13 mouse cellular contexts compared by ENCODE assay signal in the genomic region with DNA sequence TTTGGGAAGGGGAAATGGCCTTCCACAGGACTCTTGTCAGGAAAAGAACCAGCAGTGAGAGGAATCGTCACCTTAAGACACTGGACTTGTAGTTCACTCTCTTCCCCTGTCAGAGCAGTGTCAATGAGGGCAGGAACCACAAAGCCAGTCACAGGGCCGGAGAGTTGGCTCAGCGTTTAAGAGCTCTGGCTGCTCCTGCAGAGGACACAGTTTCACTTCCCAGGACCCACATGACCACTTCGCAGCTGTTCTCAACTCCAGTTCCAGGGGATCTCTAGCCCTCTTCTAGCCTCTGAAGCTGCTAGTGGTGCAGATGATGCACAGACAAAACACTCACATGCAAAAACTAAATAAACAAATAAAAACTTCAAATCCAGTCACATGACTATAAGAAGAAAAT. TPM values are rescaled to one million over a fixed set of nuclear protein-coding genes. Genes with fewer than 3 reads are reported as not detected.
DNase-seq lines count a peak whose midpoint lies in the region; ATAC-seq and TF ChIP-seq lines count a peak whose summit lies in the region.
"Had no signal": no experiment of that assay in that cellular context is flagged by ENCODE, and none has a peak within 500 bp of the region (broad histone marks: within the 10 kb centered on the region; RNA-seq: fewer than 3 reads in every experiment).

No protein-coding gene starts in this region.

- H3K9ac ChIP-seq in CH12.LX (ENCODE audit: insufficient read depth, low read depth) = no peak overlapping the region
- H3K9ac ChIP-seq: liver, embryonic 15.5 days had no signal

- no peaks in the 10 kb centered on the region for H3K27me3 ChIP-seq in CH12.LX (replicated peaks)

- peaks cover 2% of the 10 kb centered on the region for H3K9me3 ChIP-seq in CH12.LX (replicated peaks; ENCODE audit: low read length)
- H3K9me3 ChIP-seq: liver, embryonic 15.5 days had no signal

- peak; percentile 90 for ATAC-seq in megakaryocyte progenitor cell, adult 5-6 weeks (replicated peaks; ENCODE audit: poor library complexity)

- H3K4me1 ChIP-seq in CH12.LX (ENCODE audit: control insufficient read depth in 1 of 2, insufficient read depth in 2 of 2) = peaks cover 6 to 29% of the 10 kb centered on the region in 2 experiments
- no peaks in the 10 kb centered on the region; the same call in 1 of the 2 replicates for H3K4me1 ChIP-seq in brown adipose tissue, adult 24 weeks (ENCODE audit: control insufficient read depth, insufficient read depth, insufficient read length, low read length)

- H3K79me2 ChIP-seq in CH12.LX (replicated peaks; ENCODE audit: control insufficient read depth, extremely low read depth, insufficient read depth, poor library complexity, severe bottlenecking) = no peaks in the 10 kb centered on the region

- peak overlapping the region; percentile 5; the same call in 1 of the 2 replicates for H3K4me2 ChIP-seq in CH12.LX (ENCODE audit: insufficient read depth, low read depth, poor library complexity, severe bottlenecking)
- H3K4me2 ChIP-seq: liver, embryonic 15.5 days had no signal

- dilution Hi-C loops in CH12.LX (cut with MboI; ENCODE audit: extremely low pct_ligation_motif_present, extremely low pct_unique_long_range_greater_than_20kb, low sequenced_read_pairs) = no loop called here

- no peak for TF ChIP-seq POLR2A in CH12.LX (IDR thresholded peaks at IDR 0.05; ENCODE audit: low read depth, low read length)

- in situ Hi-C loops in CH12.LX (cut with MboI; ENCODE audit: low pct_ligation_motif_present, low pct_unique_long_range_greater_than_20kb, low sequenced_read_pairs) = loop anchor here (10.0 to 25.0 kb wide), 2 partner anchors 166 to 278 kb away; a partner anchor contains a TSS

- TF ChIP-seq RAD21 in CH12.LX (IDR thresholded peaks at IDR 0.05; ENCODE audit: low read depth, low read length) = no peak

- no peak overlapping the region for H3K4me3 ChIP-seq in CH12.LX (replicated peaks in 1 of 3; ENCODE audit: low read depth in 2 of 3, low read length in 2 of 3, poor library complexity in 1 of 3)
- H3K4me3 ChIP-seq in brown adipose tissue, adult 24 weeks (ENCODE audit: insufficient read depth, low read depth, low read length) = no peak overlapping the region
- H3K4me3 ChIP-seq: liver, embryonic 15.5 days had no signal

- TF ChIP-seq EP300 in CH12.LX (IDR thresholded peaks at IDR 0.05; ENCODE audit: low read length) = peak; percentile 38; the same call in 1 of the 2 replicates

- DNase-seq in kidney, postnatal 36 days = peak; percentile 36 to 38
- DNase-seq in kidney, postnatal 14 days = no peak
- DNase-seq in CH12.LX (ENCODE audit: extremely low read depth) = peak; percentile 63
- no peak for DNase-seq in urinary bladder, adult 18-20 months (ENCODE audit: low spot score in 2 of 2)
- DNase-seq in thymus, postnatal 25 days = no peak
- no peak for DNase-seq in cerebellum, postnatal 25 days
- DNase-seq: adrenal gland, adult 8-10 months; cerebellum, adult 9-10 months; right cerebral cortex, postnatal 14 days; thymus, postnatal 4 days had no signal

- H3K27ac ChIP-seq in CH12.LX (ENCODE audit: insufficient read depth, low read depth) = no peak overlapping the region
- peak overlapping the region; percentile 62 for H3K27ac ChIP-seq in brown adipose tissue, adult 24 weeks (replicated peaks; ENCODE audit: low read depth, low read length)
- H3K27ac ChIP-seq: liver, embryonic 15.5 days had no signal

- H3K36me3 ChIP-seq in CH12.LX (replicated peaks in 1 of 2; ENCODE audit: control insufficient read depth in 1 of 2, insufficient read depth in 1 of 2, low read length in 1 of 2) = no peaks in the 10 kb centered on the region
- H3K36me3 ChIP-seq: liver, embryonic 15.5 days had no signal

- TF ChIP-seq CTCF in CH12.LX (conservative IDR thresholded peaks at IDR 0.05 in 1 of 2, IDR thresholded peaks at IDR 0.05 in 1 of 2; ENCODE audit: low read depth in 2 of 2, low read length in 2 of 2) = no peak

TF ChIP-seq in CH12.LX, 34 proteins besides CTCF, POLR2A, EP300 and RAD21:
- TF ChIP-seq CHD2 (IDR thresholded peaks at IDR 0.05; ENCODE audit: low read length) = no peak
- TF ChIP-seq ZMIZ1 (IDR thresholded peaks at IDR 0.05; ENCODE audit: low read depth, low read length) = no peak
- peak; percentile 60; the same call in 1 of the 2 replicates for TF ChIP-seq IRF4 (IDR thresholded peaks at IDR 0.05; ENCODE audit: low read depth, low read length)
- peak; percentile 20; the same call in 1 of the 2 replicates for TF ChIP-seq ETS1 (conservative IDR thresholded peaks at IDR 0.05; ENCODE audit: low read depth, low read length)
- no peak for TF ChIP-seq GABPA (IDR thresholded peaks at IDR 0.05; ENCODE audit: insufficient replicate concordance, low read depth, low read length)
- TF ChIP-seq USF2 (conservative IDR thresholded peaks at IDR 0.05; ENCODE audit: low read depth, low read length) = 0 out of 2 replicates have a peak, but pooled peaks have one; percentile 7
- TF ChIP-seq E2F4 (IDR thresholded peaks at IDR 0.05; ENCODE audit: insufficient replicate concordance, low read depth, low read length) = no peak
- no peak for TF ChIP-seq MYC (IDR thresholded peaks at IDR 0.05; ENCODE audit: low read depth, low read length)
- TF ChIP-seq USF1 (IDR thresholded peaks at IDR 0.05; ENCODE audit: low read depth, low read length) = peak; percentile 23; the same call in 1 of the 2 replicates

RNA-seq across cellular contexts. Expression of a gene that starts 22.9 kb away (rescaled TPM):
- total RNA-seq in CH12.LX (2012; rRNA removed) = 35.4 and 44.5 TPM in 2 replicates
- 59.4 and 61.7 TPM in 2 replicates for total RNA-seq in CH12.LX (2014; rRNA removed)
- polyA plus RNA-seq in CH12.LX (2012; ENCODE audit: insufficient read length, low read depth) = 88.8 and 99.1 TPM in 2 replicates
- polyA plus RNA-seq in brown adipose tissue, adult 24 weeks (2012; ENCODE audit: insufficient read depth, insufficient read length, missing spikeins) = 31.9 and 44.5 TPM in 2 replicates
- total RNA-seq in megakaryocyte progenitor cell, adult 5-6 weeks (2015) = 92.5 and 110 TPM in 2 replicates
- 98.1 and 128 TPM in 2 replicates for total RNA-seq in megakaryocyte progenitor cell, adult 5-6 weeks (2017)

RNA-seq across cellular contexts. Expression of a gene that starts 31.9 kb away (rescaled TPM):
- 0.59 and 0.63 TPM in 2 replicates for total RNA-seq in CH12.LX (2012; rRNA removed)
- total RNA-seq in CH12.LX (2014; rRNA removed) = 0.19 and 0.39 TPM in 2 replicates
- 1.3 TPM in 2 replicates for polyA plus RNA-seq in CH12.LX (2012; ENCODE audit: insufficient read length, low read depth)
- 0.54 and 1.3 TPM in 2 replicates for polyA plus RNA-seq in brown adipose tissue, adult 24 weeks (2012; ENCODE audit: insufficient read depth, insufficient read length, missing spikeins)
- total RNA-seq in megakaryocyte progenitor cell, adult 5-6 weeks (2015) = 0.22 and 0.71 TPM in 2 replicates
- 0.30 and 0.37 TPM in 2 replicates for total RNA-seq in megakaryocyte progenitor cell, adult 5-6 weeks (2017)

RNA-seq across cellular contexts. Expression of a gene that starts 34.8 kb away (rescaled TPM):
- not detected in 2 replicates for total RNA-seq in CH12.LX (2012; rRNA removed)
- total RNA-seq in CH12.LX (2014; rRNA removed) = not detected in 2 replicates
- polyA plus RNA-seq in CH12.LX (2012; ENCODE audit: insufficient read length, low read depth) = not detected in 2 replicates
- 2.4 and 4.0 TPM in 2 replicates for polyA plus RNA-seq in brown adipose tissue, adult 24 weeks (2012; ENCODE audit: insufficient read depth, insufficient read length, missing spikeins)
- 0.12 TPM in 1 of 2 replicates, not detected in the other for total RNA-seq in megakaryocyte progenitor cell, adult 5-6 weeks (2015)
- not detected in 2 replicates for total RNA-seq in megakaryocyte progenitor cell, adult 5-6 weeks (2017)

Comparison
In these comparisons a context has a peak if more than half of its experiments do, and no peak if none do; other contexts are left out.
1. DNase-seq: peak in kidney, postnatal 36 days (2 of 2) and CH12.LX (single experiment); none in kidney, postnatal 14 days (single experiment), urinary bladder, adult 18-20 months (0 of 2), thymus, postnatal 25 days (single experiment) and cerebellum, postnatal 25 days (0 of 2).